Mouse (Mus musculus) liver, adult 2 months (tissue): Measurements from ENCODE around the gene Hspa4.
"Not testable (repeated sequence)": the region's sequence is repeated elsewhere in the genome, so short reads cannot be mapped to it uniquely, and the experiment has no call there.

Source experiments
- CTCF ChIP-seq: fragments of 200-500 bp; IDR thresholded peaks from 2 replicates; pipeline ENCODE4 v1.5.1; 2011; ENCODE audit warnings: low read depth, low read length, control low read depth
- POLR2A ChIP-seq: fragments of 200-500 bp; IDR thresholded peaks from 2 replicates; pipeline ENCODE4 v1.6.1; 2011; ENCODE audit warnings: low read length, control low read depth; ENCODE audit not compliant: insufficient read depth; ENCODE audit errors: extremely low read depth

DNA sequence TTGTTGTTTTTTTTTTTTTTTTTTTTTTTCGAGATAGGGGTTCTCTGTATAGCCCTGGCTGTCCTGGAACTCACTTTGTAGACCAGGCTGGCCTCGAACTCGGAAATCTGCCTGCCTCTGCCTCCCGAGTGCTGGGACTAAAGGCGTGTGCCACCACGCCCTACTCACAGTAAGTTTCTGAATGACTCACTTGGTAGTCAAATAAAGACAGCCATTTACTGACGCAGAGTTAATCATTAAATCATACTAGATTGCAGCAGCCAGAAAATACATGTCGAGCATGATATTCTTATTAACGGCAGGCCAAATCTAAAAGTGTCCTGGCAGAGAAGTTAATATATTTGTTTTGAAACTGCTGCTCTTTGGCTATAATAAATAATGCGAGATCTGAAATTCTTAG lies 40.8 kb upstream of the Hspa4 start:
- TF ChIP-seq CTCF, POLR2A: not testable (repeated sequence)
